Mouse (Mus musculus) cortical plate, adult 2 months (tissue): ENCODE measurements around the gene Cnp.

ENCODE experiments used
- CTCF ChIP-seq: fragments of 200-500 bp; IDR thresholded peaks from 2 replicates; pipeline ENCODE4 v1.5.1; 2011; ENCODE audit warnings: mild to moderate bottlenecking, control low read depth, low read length; ENCODE audit not compliant: insufficient read depth; ENCODE audit errors: extremely low read depth
- POLR2A ChIP-seq: fragments of 200-500 bp; IDR thresholded peaks from 2 replicates; pipeline ENCODE4 v1.6.1; 2011; ENCODE audit warnings: mild to moderate bottlenecking, low read length, control low read depth; ENCODE audit not compliant: insufficient read depth; ENCODE audit errors: extremely low read depth

DNA sequence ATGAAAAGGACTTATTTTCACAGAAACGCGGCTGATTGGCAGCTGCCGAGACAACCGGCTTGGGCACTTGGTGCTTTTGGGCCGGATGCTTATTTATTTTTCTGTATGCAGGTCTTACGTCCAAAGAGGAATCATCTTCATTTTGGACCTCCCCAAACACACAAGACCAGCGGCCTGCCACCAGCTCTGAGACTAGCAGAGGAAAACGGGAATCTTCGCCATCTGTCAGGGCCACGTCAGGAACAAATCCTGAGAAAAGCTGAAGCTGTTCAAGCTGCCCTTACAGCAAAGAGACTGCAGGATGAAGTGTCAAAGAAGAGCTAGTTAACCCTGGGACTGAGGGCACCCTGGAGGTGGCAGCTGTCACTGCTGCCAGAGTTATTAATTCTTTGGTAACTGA, 30.7 kb downstream of the Cnp start:
- no peak for TF ChIP-seq CTCF
- no peak for TF ChIP-seq POLR2A
